Mouse (Mus musculus) spleen, postnatal 36 days (tissue): ENCODE results near the gene Asrgl1.
A peak's percentile ranks its signal among the peaks of the same experiment; 100 is the strongest.

Experiments
- DNase-seq, 2 experiments: peaks; one replicate each; pipeline ENCODE4 v3.0.0; 2022; ENCODE audit warnings: low spot score in 2 of 2, mixed read lengths in 1 of 2

The Asrgl1 gene

DNA sequence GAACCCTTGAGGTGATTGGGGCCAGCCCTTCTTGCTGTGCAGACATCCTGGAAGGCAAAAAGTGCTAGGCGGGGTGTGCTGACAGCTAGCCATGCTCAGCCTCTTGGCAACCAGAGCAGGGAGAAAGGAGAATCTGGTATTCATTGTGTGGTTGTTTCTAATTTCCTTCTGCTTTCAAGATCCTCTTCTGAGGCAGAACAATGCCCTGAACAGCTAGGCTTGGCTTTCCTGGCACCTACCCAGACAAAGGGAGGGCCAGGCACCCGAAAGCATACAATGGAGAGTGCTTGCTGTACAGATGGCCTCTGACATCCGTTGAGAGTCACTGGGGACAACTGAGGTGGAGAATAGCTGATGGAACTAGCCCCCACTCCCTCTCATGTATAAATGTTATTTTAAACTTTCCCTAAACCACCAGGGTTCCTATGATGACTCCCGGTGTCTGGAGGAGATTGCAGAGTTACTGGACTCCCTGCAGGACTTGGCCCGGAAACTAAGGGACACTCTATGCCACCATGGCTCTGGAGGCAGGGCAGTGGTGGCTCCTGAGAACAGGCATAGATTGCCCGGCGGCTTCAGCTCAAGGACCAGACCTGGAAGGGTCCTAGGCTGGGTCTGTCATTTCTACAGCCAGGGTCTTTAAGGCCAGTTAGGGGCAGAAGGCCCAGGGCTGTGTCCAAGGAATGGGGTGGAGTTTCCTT lies 63.8 kb downstream of the Asrgl1 start:
- peak; percentile 75 to 77 for DNase-seq

DNA sequence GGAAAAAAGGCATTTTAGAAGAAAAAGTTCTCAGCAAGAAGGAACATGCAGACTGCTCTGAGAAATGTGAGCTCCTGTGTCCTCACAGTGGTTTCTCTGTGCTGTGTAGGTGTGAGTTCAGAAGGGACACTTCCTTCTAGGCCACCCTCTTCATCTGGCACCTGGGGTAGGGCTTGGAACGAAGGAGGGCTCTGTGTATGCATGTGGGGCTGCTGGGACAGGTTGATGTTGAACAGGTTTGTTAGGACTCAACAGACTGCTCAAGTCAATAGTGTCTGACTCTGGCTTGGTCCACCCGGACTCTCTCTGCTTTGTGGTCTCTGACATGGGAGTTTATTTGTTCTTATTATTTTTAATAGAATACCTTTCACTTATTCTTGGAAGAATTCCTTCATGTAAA lies 65.1 kb downstream of the Asrgl1 start:
- DNase-seq, result no peak

DNA sequence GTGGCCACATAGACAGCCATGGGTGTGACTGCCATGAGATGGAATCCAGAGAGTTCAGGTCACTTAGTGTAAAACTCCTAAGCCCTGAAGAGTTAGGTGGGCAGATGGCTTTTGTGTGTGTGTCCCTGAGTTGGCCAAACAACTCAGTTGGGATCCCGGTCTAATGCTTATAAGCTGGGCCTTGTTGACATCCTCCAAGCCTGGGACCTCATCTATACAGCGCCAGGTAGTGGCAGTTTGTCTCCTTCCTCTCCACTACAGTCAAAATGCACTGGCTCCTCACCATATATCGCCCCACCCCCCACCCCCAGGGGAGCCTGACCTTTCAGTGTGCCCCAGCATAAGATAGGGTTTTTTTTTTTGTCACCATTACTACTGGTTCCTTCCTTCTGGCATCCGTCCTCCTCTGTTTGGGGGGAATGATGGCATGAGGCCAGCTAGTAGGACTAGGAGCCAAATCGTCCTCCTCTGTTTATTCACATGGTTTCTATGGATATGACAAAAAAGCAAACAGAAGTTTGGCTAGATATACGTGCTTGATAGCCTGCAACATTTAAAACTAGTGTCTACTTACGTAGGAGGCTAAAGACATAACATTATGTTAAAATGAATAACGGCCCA lies 65.6 kb downstream of the Asrgl1 start:
- no peak for DNase-seq

DNA sequence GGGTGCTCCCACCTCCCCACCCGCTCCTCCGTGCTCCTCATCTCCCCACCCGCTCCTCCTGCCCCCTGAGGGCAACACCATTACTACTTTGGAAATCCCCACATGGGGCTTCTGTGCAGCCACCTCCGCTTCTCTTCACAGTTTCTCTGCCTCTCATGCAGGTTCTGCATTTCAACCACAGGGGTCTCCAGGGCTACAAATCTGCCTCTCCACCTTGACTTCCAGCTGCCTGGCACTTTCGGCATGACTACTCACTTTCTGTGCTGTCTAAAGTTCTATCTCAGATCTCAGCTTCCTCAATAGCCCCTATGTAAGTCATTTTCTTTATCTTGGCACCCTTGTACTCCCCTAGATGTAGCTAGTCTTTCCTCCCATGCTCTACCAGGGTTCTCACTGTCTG lies 68.1 kb downstream of the Asrgl1 start:
- DNase-seq, result peak; percentile 70 to 71

DNA sequence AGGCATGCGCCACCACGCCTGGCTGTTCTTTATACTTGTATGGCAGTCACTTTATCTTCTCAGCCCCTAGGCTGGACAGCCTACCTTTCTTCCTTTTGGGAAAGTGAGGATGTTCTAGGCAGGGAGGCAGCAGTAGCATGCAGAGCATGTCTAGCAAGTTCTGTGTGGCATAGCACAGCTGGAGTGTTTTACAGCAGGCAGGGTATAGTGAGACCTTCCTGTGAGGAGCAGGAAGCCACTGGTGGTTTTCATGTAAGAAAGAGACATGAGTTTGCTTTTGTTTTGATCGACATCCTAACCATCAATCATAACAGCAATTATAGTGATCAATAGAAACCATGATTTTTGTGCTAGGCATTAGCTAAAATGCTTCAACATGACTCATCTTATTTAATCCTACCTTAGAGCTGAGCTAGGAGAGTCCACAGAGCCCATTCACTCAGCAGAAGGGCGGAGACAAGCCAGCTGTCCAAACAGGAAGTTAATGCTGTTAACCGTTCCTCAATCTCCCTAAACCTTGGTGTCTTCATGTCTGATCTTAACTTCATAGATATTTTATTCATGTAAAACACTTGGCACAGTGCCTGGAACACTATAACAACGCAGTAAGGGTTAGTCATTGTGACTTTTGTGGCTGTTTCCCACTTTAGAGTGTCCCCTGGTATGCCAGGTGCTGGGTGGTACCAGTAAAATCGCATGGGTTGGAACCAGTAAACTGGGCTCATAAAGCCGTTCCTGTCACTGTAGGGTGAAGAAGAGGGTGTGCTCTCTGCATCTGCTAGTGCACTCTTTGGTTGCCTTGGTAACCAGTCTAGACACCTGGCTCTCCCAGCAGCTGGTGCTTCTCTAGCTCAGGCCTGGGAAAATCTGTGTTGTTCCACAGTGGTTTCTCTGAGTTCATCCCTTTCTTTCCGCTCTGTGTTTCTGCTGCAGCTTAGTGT lies 69.5 kb downstream of the Asrgl1 start:
- DNase-seq, result peak; percentile 34 to 36

DNA sequence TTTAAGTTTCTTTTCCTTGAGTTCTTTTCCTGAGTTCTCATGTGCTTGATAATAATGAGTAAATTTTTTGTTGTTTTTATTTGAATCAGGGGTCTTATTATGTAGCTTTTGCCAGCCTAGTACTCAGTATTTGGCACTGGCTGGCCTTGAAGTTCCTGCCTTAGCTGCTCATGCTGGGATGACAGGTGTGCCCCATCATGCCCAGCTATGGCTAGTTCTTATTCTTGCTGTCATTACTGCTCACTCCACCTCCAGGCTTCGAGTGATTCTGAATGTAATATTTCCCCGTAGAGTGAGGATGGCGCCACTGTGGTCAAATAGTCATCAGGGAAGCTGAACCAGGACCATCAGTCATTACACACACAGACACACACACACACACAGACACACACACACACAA lies 71.6 kb downstream of the Asrgl1 start:
- DNase-seq, result no peak

DNA sequence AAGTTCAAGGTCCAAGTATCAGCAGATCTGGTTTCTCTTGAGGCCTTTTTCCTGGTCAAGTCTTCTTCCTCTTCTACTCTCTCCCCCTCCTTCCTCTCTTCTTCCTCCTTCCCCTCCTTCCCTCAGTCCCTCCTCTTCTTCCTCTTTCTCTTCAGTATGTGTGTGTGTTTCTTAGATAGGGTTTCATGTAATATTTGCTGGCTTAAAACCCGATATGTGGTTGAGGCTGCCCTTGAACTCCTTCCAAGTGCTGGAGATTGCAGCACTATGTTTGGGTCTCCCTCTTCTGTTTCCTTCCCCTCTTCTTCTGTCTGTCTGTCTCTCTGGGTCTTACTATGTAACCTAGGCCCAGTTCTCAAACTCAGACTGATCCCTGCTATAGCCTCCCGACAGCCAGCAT lies 72.6 kb downstream of the Asrgl1 start:
- DNase-seq, result no peak

- no peak for DNase-seq
Measured at GRCm38 (mm10) chr19:9061221-9061893, 74.1 kb downstream of the Asrgl1 start.

GRCm38 (mm10) chr19:9060103-9060502 lies 75.3 kb downstream of the Asrgl1 start:
- DNase-seq, result no peak
